Comparison of ENCODE assay signal across 17 mouse cellular contexts in the genomic region with DNA sequence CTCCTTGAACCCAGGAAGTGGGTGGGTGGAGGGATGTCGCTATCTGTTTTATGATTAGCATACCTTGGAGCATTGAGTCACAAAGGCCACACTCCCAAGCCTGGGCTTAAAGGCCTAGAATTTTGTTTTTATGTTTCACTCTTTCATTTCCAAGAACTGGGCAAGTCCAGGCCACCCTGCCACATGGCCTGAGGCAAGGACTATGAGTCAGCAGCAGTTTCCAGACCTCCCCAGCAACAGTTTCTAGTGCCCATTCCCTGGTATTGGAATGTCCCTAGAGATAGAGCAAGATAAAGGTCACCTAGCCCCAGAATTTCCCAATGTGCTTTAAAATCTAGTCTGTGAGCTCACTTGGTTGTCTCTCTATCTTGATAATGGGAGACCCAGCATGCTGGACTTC.
"Had no signal": no experiment of that assay in that cellular context is flagged by ENCODE, and none has a peak within 500 bp of the region (broad histone marks: within the 10 kb centered on the region; RNA-seq: fewer than 3 reads in every experiment).

No protein-coding gene starts in this region.

- DNase-seq: kidney, postnatal 14 days; left cerebral cortex, postnatal 4 days; lung, embryonic 14.5 days; lung, postnatal 10 days; retina, postnatal 1 day; right cerebral cortex, postnatal 4 days; spleen, adult 18-20 months; thymus, adult 18-20 months; thymus, postnatal 14 days had no signal

- H3K27me3 ChIP-seq: kidney, embryonic 15.5 days; limb, embryonic 13.5 days; liver, embryonic 15.5 days; megakaryocyte, embryonic 14.5 days; midbrain, embryonic 12.5 days; neural tube, embryonic 13.5 days had no signal

- H3K4me3 ChIP-seq: kidney, embryonic 15.5 days; limb, embryonic 13.5 days; liver, embryonic 15.5 days; megakaryocyte, embryonic 14.5 days; midbrain, embryonic 12.5 days; neural tube, embryonic 13.5 days had no signal

- H3K4me2 ChIP-seq: kidney, embryonic 15.5 days; limb, embryonic 13.5 days; liver, embryonic 15.5 days; lung, embryonic 14.5 days; midbrain, embryonic 12.5 days; neural tube, embryonic 13.5 days had no signal

- H3K4me1 ChIP-seq: kidney, embryonic 15.5 days; limb, embryonic 13.5 days; liver, embryonic 15.5 days; megakaryocyte, embryonic 14.5 days had no signal

- H3K9ac ChIP-seq: kidney, embryonic 15.5 days; limb, embryonic 13.5 days; liver, embryonic 15.5 days; lung, embryonic 14.5 days; midbrain, embryonic 12.5 days; neural tube, embryonic 13.5 days had no signal

- ATAC-seq: midbrain, embryonic 16.5 days had no signal

- H3K27ac ChIP-seq: kidney, embryonic 15.5 days; limb, embryonic 13.5 days; liver, embryonic 15.5 days; macrophage; midbrain, embryonic 12.5 days; neural tube, embryonic 13.5 days had no signal

- H3K9me3 ChIP-seq: kidney, embryonic 15.5 days; limb, embryonic 13.5 days; liver, embryonic 15.5 days; megakaryocyte, embryonic 14.5 days; midbrain, embryonic 12.5 days; neural tube, embryonic 13.5 days had no signal

- H3K36me3 ChIP-seq: kidney, embryonic 15.5 days; limb, embryonic 13.5 days; liver, embryonic 15.5 days; midbrain, embryonic 12.5 days; neural tube, embryonic 13.5 days had no signal
